Mouse (Mus musculus) spleen, postnatal 14 days (tissue): Measurements from ENCODE around the gene 1700028P14Rik.
"Not testable (repeated sequence)": the region's sequence is repeated elsewhere in the genome, so short reads cannot be mapped to it uniquely, and the experiment has no call there.

Experiments used
- DNase-seq, 2 experiments: peaks; one replicate each; pipeline ENCODE4 v3.0.0; 2021 to 2022; ENCODE audit warnings: low spot score in 2 of 2

1700028P14Rik gene

DNA sequence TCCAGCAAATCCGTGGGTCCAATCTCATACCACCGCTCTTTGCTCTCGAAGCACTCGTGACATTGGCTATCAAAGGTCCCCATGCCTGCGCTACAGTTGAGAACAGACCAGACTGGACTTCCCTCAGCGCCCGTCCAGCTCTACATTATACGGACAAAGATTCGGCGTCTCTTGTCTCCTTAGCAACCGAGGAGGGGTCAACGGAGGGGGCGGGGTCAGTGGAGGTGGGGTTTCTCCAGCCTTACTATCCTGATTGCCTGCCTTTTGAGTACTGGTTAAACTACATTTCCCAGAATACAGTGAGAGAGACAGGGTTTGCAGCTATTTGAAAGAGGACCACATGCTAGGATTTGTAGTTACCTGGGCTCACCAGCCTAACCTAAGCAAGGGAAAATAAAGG is at the start of gene 1700028P14Rik:
Gene 1700028P14Rik, minus strand, starts transcription at position 169 of the 400 bp plus-strand sequence.
- no peak for DNase-seq

DNA sequence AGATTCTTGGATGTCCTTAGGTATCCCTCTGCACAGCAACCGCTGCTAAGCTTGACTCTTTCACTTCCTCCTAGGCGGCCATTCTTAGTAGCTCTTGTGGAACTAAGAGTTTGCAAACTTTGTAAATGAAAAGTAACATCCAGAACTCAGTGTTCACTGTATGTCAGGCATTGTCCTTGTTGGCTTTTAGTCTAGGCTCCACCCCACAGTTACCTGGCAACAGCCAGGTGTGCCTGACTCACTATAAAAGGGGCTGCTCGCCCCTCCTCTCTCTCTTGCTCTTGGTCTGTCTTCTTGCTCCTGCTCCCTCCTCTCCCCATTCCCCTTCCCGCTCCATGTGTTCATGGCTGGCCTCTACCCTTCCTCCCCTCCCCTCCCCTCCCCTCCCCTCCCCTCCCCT is 46.5 kb upstream of the 1700028P14Rik start:
- no peak for DNase-seq

DNA sequence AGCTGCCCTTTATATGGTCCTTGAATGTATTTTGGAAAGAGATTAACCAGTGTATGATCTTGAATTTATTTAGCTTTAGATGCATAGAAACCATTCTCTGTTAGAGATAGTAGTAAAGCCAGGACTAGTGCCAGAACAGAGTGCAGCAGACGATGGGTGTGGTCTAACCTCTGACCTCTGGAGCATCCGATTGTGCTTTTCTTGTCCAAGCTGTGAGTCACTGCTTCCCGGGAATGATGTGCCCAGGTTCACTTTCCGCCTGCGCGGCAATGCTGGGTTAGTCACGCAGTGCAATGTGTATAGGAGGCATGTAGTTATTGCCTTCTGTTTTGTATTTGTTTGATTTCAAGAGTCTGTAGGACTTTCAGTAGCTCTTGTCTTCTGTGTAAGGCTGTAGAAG is 45.8 kb upstream of the 1700028P14Rik start:
- no peak for DNase-seq

GRCm38 (mm10) chr19:23697861-23698260 is 45.2 kb upstream of the 1700028P14Rik start:
- no peak for DNase-seq

GRCm38 (mm10) chr19:23694344-23694743 is 41.7 kb upstream of the 1700028P14Rik start:
- no peak for DNase-seq

DNA sequence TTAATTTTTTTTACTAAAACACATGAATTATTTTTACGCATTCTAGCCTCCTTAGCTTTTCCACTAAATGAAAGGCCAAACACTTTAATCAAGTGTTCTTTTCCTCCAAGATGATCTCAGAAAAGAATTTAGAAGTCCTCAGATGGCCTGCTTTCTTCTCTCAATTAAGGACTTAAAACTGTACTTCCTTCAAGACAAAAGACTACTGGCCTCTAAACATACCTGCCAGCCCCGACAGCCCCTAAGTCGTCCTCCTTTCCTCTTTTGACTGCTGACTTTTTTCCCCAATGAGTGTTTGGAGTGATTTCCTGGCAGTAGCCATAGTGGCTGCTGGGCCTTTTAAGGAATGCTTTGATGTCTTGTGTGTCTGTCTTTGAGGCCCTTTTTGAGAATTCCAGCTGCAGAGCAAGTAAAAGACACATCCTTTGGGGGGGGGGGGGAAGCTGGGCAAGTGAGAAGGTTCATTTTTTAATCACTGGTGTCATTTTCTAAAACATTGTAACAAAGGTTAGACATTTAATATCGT is 35.9 kb upstream of the 1700028P14Rik start:
- DNase-seq, result no peak

- peak; percentile 83 to 92 for DNase-seq
Measured at GRCm38 (mm10) chr19:23687296-23688021, 34.8 kb upstream of the 1700028P14Rik start, which contains the start of gene Ptar1. Ptar1 (plus strand) TSS chr19:23687429.

GRCm38 (mm10) chr19:23686962-23687295 is 34.3 kb upstream of the 1700028P14Rik start:
- no peak for DNase-seq

- DNase-seq, result not testable (repeated sequence)
Measured at GRCm38 (mm10) chr19:23675656-23676055, 23.0 kb upstream of the 1700028P14Rik start.

GRCm38 (mm10) chr19:23673021-23673420 is 20.4 kb upstream of the 1700028P14Rik start:
- no peak for DNase-seq

DNA sequence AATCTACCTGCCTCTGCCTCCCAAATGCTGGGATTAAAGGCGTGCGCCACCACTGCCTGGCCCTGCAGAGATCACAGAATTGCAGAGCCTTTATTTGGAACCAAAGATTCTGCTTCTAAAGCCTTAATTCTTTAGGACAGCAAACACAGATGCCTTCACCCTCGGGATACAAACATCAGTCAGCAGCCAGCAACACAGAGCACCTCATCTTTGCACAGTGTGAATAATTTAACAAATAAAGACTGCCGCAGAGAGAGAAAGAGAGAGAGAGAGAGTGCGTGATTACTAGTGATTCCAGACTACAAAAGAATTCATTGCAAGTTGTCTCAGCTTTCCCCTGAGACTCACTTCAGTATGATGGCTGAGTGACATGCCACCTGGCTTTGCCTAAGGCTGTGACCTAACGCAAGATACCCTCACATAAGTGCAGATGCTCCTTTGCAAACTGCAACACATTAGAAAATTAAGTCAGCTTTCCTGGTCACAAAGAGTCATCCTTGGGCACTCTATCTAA is 15.6 kb upstream of the 1700028P14Rik start:
- DNase-seq, result no peak

DNA sequence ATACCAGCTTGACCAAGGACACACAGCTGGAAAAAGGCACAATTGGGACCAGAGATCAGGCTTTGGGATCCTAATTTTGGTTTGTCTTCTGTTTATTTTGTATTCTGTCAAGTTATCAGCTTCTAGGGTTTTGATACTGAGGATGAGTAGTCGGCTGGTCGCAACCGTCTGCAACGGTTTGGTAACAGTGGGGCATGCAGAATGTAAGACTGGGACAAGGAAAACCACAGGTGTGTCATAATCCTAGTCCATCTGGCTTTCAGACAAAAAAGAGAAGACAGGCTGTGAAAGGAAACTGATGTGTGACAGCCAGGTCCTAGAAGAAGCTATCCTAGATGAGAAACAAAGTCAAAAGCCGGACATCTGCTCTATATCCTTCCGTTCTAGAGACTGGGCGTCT is 11.5 kb upstream of the 1700028P14Rik start:
- DNase-seq, result no peak

DNA sequence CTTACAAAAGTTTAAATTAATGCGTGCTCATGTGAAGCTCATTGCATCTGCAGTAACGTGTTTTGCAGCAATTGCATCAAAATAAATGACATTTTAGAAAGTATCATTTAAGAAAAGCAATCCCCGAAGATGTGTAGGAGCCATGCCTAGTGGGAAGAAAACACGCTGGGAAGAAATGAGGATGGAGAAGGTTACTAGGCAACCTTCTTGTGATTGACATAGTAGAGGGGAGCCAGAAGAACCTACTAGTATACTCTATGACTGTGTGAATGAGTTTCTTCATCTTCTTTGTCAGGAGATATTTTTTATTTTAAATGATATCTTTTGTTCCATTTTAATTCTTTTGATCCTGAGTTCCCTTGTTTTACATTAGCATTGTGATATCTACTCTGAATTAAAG is 5.7 kb upstream of the 1700028P14Rik start:
- DNase-seq, result no peak

- no peak for DNase-seq
Measured at GRCm38 (mm10) chr19:23657261-23657932, 4.8 kb upstream of the 1700028P14Rik start.

DNA sequence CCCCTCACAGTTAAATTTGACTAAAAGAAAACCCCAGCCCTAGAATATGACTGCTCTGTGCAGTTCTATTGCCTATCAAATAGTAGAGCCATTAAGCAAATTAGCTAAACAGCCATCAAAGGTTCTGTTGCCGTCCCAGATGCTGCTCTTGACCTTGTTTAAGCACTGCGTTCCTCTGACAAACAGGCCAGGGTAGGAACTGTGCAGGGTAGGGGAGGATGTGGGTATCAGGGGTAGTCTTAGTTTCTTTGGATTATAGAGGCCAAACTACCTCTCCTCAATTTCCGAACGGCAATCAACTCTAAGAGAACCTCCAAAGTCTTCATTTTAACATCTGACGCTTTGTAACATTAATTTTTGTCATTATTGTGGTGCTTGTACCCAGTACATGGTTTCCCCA is 542 bp upstream of the 1700028P14Rik start:
- no peak for DNase-seq

GRCm38 (mm10) chr19:23647308-23647707 is 5.3 kb downstream of the 1700028P14Rik start:
- no peak for DNase-seq

- DNase-seq, result no peak
Measured at GRCm38 (mm10) chr19:23645347-23645746, 7.3 kb downstream of the 1700028P14Rik start.

DNA sequence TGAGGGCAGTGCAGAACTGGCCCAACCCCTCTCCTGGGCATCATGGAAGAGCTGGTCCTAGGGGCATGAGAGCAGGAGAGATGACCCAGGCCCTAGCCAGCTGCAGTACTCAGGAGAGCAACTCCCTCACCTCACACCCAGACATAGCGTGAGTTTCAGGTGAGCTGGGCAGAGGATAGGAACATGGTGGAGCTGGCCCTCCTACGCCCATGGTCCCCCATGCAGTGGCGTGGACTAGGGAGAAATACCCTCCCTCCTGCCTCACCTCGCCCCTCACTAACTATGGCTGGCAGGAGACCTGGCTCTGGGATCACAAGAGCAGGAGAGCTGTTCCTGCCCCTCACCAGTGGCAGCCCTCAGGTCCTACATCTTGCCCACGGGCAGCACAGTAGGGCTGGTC is 8.8 kb downstream of the 1700028P14Rik start:
- no peak for DNase-seq

DNA sequence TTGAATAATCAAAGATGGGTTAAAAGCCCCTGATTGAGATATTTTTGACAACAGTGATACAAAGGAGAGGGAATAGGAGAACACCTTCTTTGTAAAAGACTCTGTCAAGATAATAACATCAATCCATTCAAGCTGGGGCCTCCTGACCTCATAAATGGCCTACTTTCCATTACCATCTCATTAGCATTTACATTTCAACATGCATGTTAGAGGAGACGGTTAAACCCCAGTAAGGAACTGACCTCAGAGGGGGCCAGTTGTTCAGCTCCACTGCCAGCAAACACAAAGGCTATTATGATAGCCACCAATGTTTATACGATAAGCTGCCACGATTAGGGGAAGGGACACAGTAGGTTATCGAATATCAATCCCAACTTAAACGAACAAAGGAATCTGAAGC is 15.8 kb downstream of the 1700028P14Rik start:
- no peak for DNase-seq

GRCm38 (mm10) chr19:23631611-23632492 is 20.8 kb downstream of the 1700028P14Rik start:
- no peak for DNase-seq

DNA sequence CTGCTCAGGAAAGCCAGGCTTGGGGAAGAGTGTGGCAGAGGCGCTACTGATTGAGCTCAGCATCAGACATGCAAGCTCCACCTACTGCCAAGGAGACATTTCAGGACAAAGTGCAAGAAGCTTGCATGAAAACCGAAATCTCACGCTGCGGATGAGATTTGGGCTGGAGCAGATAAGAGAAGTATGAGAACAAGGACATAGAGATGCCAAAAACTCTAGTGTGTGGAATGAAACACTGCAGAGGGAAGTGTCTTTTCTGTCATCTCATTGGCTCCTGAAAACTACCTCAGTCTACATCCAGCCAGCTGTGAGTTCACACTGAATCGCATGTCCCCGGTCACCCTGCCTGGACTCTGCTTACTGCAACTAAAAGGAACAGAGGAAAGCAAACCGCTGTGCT is 38.3 kb downstream of the 1700028P14Rik start:
- no peak for DNase-seq

DNA sequence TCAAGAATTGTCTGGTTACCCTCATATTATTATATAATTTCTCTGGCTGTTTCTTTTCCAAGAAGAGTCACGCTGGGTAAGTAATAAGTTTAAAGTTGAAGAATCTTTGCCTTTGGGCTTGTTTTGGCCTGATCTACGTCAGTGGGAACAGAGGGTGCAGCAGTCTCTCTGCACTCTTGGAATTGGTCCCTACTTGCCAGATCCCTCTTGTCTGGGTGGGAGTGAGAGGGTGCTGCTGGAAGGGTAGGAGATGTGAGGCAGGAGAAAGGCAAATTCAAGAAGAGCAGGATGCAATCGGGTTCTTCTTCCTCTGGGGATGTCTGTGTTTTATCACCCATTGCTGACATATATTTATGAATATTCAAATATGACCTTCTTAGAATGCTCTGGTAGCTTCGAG is 42.9 kb downstream of the 1700028P14Rik start:
- no peak for DNase-seq
